8 mouse cellular contexts compared by ENCODE assay signal in the genomic region with DNA sequence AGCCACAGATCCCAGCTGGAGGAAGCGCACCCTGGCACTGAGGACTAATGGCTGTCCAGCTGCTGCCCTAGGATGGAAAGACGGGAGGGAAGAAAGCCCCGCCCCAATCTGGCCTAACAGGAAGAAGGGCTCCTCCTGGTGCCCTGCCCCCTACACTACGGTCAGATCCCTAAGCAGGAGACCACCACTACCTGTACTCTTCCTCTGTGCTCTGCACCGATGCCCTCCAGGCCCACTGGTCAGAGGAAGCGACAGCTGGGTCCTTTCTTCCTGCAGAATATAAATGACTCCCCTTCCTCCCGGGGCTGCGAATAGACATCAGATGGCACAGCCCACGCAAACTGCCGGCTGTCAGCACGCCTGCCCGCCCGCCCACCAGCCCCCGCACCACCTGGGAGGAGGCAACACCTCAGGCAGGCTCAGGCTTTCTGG. TPM values are rescaled to one million over a fixed set of nuclear protein-coding genes. Genes with fewer than 3 reads are reported as not detected.
DNase-seq lines count a peak whose midpoint lies in the region; ATAC-seq and TF ChIP-seq lines count a peak whose summit lies in the region.

No protein-coding gene starts in this region.

- H3K9ac ChIP-seq in lung, postnatal 0 days (replicated peaks; ENCODE audit: low read depth): no peak overlapping the region

- no peaks in the 10 kb centered on the region for H3K36me3 ChIP-seq in lung, postnatal 0 days (ENCODE audit: insufficient read depth, low read length)

- peak; percentile 50 for TF ChIP-seq CTCF in lung, postnatal 0 days (IDR thresholded peaks at IDR 0.05)

- H3K27me3 ChIP-seq in lung, postnatal 0 days (replicated peaks; ENCODE audit: insufficient read depth, low read length): no peaks in the 10 kb centered on the region

- H3K9me3 ChIP-seq in lung, postnatal 0 days (ENCODE audit: low read length): no peaks in the 10 kb centered on the region

- 0 out of 2 replicates have a peak, but pooled peaks have one; percentile 14 for ATAC-seq in lung, postnatal 0 days

- H3K27ac ChIP-seq in lung, postnatal 0 days (ENCODE audit: low read length): no peak overlapping the region

- TF ChIP-seq EP300 in lung, postnatal 0 days (IDR thresholded peaks at IDR 0.05): no peak

- 0 out of 2 replicates have a peak overlapping the region, but pooled peaks have one; percentile 19 for H3K4me2 ChIP-seq in lung, postnatal 0 days (replicated peaks; ENCODE audit: low read depth, low read length)

- peaks cover 15% of the 10 kb centered on the region; the same call in 1 of the 2 replicates for H3K4me1 ChIP-seq in lung, postnatal 0 days (ENCODE audit: insufficient read depth, low read depth, low read length)

- no peak overlapping the region for H3K4me3 ChIP-seq in lung, postnatal 0 days (ENCODE audit: low read depth, low read length)

- peak; percentile 67 for DNase-seq in adrenal gland, postnatal 14 days
- DNase-seq in adrenal gland, postnatal 4 days (ENCODE audit: low spot score in 2 of 2): no peak
- DNase-seq in cerebellum, postnatal 10 days: peak; percentile 87 to 88
- peak; percentile 65 to 70 for DNase-seq in frontal cortex, postnatal 14 days (ENCODE audit: low spot score in 2 of 2)
- DNase-seq in layer of hippocampus, adult 9-11 months: peak; percentile 88
- DNase-seq in lung, postnatal 0 days (ENCODE audit: low spot score): peak; percentile 63
- DNase-seq in right cerebral cortex, postnatal 10 days (ENCODE audit: low spot score in 2 of 2): peak; percentile 88 to 92
- no peak for DNase-seq in urinary bladder, postnatal 36 days (ENCODE audit: low spot score in 2 of 2)

- WGBS in lung, postnatal 0 days: 18% methylated on average over 14 of the region's 14 CpGs

RNA-seq across cellular contexts. Expression of gene Cyb561d1, which starts 3.9 kb away (rescaled TPM):
- total RNA-seq in adrenal gland, postnatal 14 days (2021): 5.7 and 9.6 TPM in 2 replicates
- 10 to 100 TPM in 1 of 2 experiments, 1 to 10 TPM in 1; 8.3 to 10.0 TPM for total RNA-seq in adrenal gland, postnatal 4 days (2021)
- polyA plus RNA-seq in lung, postnatal 0 days (2015; fragmentation: Nextera tagmentation; extraction: Ambion mirVana): 4.8 and 4.9 TPM in 2 replicates

RNA-seq across cellular contexts. Expression of gene Amigo1, which starts 10.9 kb away (rescaled TPM):
- 19.3 and 19.5 TPM in 2 replicates for total RNA-seq in adrenal gland, postnatal 14 days (2021)
- total RNA-seq in adrenal gland, postnatal 4 days (2021): 10 to 100 TPM; 17.0 to 18.5 TPM
- 4.6 TPM in 2 replicates for polyA plus RNA-seq in lung, postnatal 0 days (2015; fragmentation: Nextera tagmentation; extraction: Ambion mirVana)

RNA-seq across cellular contexts. Expression of gene Atxn7l2, which starts 13.7 kb away (rescaled TPM):
- 8.1 and 10.2 TPM in 2 replicates for total RNA-seq in adrenal gland, postnatal 14 days (2021)
- 10 to 100 TPM; 15.6 to 16.9 TPM for total RNA-seq in adrenal gland, postnatal 4 days (2021)
- 6.1 and 6.7 TPM in 2 replicates for polyA plus RNA-seq in lung, postnatal 0 days (2015; fragmentation: Nextera tagmentation; extraction: Ambion mirVana)

RNA-seq across cellular contexts. Expression of gene Sypl2, which starts 29.4 kb away (rescaled TPM):
- 0.15 and 0.22 TPM in 2 replicates for total RNA-seq in adrenal gland, postnatal 14 days (2021)
- total RNA-seq in adrenal gland, postnatal 4 days (2021): 10 to 100 TPM in 1 of 2 experiments, 1 to 10 TPM in 1; 6.7 to 12.2 TPM
- polyA plus RNA-seq in lung, postnatal 0 days (2015; fragmentation: Nextera tagmentation; extraction: Ambion mirVana): not detected in 2 replicates

RNA-seq across cellular contexts. Expression of gene Gpr61, which starts 42.4 kb away (rescaled TPM):
- 0.23 TPM in 1 of 2 replicates, not detected in the other for total RNA-seq in adrenal gland, postnatal 14 days (2021)
- under 1 TPM; 0.25 to 0.39 TPM for total RNA-seq in adrenal gland, postnatal 4 days (2021)
- not detected in 2 replicates for polyA plus RNA-seq in lung, postnatal 0 days (2015; fragmentation: Nextera tagmentation; extraction: Ambion mirVana)

Comparison
In these comparisons a context has a peak if more than half of its experiments do, and no peak if none do; other contexts are left out.
1. DNase-seq: peak in adrenal gland, postnatal 14 days (single experiment), cerebellum, postnatal 10 days (2 of 2), frontal cortex, postnatal 14 days (2 of 2), layer of hippocampus, adult 9-11 months (single experiment), lung, postnatal 0 days (single experiment) and right cerebral cortex, postnatal 10 days (2 of 2); none in adrenal gland, postnatal 4 days (0 of 2) and urinary bladder, postnatal 36 days (0 of 2).